Mouse (Mus musculus) brain, embryonic 14.5 days (tissue): ENCODE measurements at regions not wholly inside any gene's neighbourhood (a gene's known extent, or its start where the extent isn't known, plus 50 kb on each side); places are given as distances from the start of the nearest gene placed in this dataset.
"Not testable (repeated sequence)": the region's sequence is repeated elsewhere in the genome, so short reads cannot be mapped to it uniquely, and the experiment has no call there.

ENCODE experiments used
- DNase-seq: peaks from one replicate; pipeline ENCODE4 v3.0.0-alpha.2; 2011; ENCODE audit warnings: low read depth
- CTCF ChIP-seq: fragments of 200-500 bp; IDR thresholded peaks from 2 replicates; pipeline ENCODE4 v1.5.1; 2012; ENCODE audit warnings: inconsistent platforms, mild to moderate bottlenecking, moderate library complexity, borderline replicate concordance; ENCODE audit not compliant: insufficient read depth, insufficient read length; ENCODE audit errors: extremely low read depth
- POLR2A ChIP-seq: fragments of 200-500 bp; IDR thresholded peaks from 2 replicates; pipeline ENCODE4 v1.6.1; 2012; ENCODE audit warnings: mild to moderate bottlenecking, inconsistent platforms, borderline replicate concordance; ENCODE audit not compliant: poor library complexity, insufficient read depth, insufficient read length, severe bottlenecking; ENCODE audit errors: extremely low read depth

DNA sequence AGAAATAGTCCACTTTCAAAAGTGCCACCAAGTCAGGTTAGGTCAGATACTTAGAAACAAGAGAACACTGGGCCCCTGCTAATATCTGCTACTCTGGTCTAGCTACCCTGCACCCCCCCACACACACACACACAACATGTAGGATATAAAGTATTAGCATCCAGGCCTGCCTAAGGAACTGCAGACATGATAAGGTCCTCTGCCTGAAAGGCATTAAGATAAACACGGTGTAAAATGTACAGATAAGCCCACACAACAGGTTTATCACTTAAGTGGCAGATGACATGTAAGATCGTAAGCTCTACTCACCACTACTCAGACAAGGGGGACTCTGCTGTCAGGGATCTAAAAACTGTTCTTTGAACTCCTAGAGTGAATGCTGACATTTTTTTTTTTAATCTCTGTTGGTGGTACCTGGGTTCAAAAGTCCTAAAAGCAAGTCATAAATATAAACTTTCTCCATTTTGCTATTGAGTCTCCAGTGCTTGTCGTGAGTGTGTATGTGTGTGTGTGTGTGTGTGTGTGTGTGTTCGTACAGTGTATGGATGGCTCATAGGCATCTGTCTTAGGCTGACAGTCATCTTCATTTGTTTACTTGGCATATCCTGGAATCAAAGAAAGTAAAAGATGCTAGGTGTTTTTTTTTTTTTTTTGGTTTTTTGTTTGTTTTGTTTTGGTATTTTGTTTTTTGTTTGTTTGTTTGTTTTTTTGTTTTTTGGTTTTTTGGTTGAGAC, 52.2 kb downstream of the Gm9817 start:
- TF ChIP-seq POLR2A (no peak), CTCF (no peak)
- no peak for DNase-seq

DNA sequence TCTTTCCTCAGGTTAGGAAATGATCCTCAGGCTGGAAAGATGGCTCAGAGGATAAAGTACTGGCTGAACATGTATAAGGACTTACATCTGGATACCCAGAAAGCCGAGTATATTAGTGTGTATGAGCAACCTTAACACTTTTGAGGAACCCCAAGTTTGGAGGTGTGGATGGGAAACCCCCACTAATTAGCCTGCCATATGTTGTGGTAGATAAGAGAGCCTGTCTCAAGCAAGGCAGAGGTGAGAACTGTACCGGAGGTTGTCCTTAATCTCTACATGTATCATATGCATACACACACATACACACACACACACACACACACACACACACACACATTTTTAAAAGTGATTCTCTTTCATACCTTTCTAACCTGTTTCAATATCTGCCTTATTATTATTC, 62.1 kb downstream of the Gm9817 start:
- no peak for DNase-seq
- TF ChIP-seq POLR2A (no peak), CTCF (no peak)

DNA sequence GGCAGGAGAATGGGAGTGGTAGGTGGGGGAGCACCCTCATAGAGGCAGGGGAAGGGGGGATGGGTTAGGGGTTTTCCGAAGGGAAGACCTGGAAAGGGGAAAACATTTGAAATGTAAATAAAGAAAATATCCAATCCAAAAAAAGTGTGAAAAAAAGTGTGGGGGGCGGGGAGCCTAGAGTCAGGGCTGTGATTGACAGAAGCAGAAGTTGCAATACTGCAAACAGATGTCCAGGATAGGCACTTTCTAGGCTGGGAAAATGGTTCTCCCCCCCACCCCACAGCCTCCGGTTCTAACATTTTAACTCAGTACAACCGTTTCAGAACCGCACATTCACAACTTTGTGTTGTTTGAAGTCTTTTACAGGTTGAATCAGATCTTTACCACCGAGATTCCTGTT, 66.6 kb downstream of the Gm9817 start:
- DNase-seq, result peak; percentile 46
- TF ChIP-seq POLR2A (no peak), CTCF (no peak)

DNA sequence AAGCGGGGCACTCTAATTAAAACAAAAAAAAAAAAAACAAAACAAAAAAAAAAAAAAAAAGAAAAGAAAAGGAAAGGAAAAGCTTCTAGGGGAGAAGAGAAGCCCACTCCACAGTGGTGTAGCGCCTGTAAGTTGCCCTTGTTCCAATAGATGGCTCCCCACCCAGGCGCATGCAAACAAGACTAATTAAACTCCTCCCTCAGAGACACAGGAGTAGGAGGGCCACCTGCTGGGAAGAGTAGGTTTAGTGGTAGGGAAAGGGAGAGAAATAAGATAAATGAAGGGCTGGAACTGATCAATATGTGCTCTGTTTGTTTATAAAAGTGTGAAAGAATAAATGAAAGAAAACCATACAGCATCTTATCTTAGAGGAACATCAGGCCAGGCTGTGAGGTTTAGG, 77.7 kb downstream of the Gm9817 start:
- TF ChIP-seq CTCF (no peak), POLR2A (no peak)
- peak; percentile 28 for DNase-seq

DNA sequence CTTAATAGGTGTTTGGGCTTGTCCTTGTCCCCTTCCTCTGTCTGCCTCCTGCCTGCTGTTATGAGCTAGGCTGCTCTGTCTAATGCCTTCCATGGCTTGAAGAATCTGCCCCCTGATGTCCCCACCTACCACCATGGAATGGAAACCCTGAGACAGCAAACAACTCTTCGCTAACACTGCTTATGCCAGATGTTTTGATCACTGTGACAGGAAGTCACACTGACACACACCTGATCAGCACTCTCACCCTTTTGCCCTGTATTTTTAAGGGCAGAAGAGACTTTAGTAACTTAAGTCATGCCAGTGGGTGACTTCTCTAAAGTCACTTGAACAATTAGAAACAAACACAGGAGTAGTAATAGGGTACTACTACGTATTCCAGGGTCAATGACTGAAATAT, 78.5 kb downstream of the Gm9817 start:
- TF ChIP-seq CTCF (no peak), POLR2A (no peak)
- no peak for DNase-seq

DNA sequence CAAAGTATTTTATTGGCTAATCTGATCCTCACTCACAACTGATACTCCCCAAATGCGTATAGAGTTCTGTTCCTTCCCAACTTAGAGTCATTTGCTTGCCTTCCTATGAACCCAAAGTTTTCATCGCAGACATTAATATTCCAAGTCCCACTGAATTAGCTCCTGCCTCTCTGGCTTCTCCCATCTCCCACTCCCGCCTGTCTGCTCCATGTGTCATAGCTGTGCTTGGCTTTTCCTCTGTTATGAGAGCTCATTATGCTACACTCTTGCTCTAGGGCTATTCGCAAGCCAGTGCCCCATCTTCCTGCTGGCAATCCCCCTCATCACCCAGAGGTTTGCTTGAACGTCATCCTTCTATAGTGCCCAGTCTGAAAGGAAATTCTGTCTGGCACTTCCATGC, 81.8 kb downstream of the Gm9817 start:
- no peak for DNase-seq
- TF ChIP-seq POLR2A, result no peak
- no peak for TF ChIP-seq CTCF

DNA sequence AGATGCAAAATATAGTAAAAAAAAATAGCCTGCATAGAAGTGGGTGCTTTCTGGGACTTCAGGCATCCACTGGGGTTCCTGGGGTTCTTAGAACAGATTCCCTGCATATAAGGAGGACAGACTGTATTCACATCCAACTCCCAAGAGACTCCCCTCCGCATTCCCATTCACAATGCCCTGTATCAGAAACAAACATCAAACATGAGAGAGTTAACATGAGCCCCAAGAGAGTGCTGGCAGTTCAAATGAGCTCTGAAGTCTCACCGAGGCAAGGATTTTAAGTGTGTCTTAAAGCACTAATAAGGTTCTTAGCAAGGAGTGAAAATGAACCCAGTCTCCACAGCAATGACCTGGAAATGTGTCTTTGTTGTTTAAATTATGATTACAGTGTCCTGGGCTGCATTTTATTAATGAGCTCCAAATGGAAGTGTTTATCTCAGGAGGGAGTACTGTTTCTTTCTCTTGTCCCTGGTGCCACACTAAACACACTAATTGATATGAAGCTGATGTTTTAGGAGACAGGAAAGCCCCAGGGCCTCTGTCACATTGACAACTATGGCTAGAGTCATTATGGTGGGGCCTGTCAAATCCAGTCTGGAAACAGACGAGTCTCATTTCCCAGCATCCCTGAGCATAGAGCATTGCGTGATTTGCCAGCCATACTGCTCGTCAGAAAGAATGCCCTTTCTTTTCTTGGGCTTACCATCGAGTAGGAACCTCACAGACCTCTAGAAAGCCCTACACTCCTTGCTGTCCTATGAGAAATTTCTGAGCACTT, 85.7 kb downstream of the Gm9817 start:
- peak; percentile 58 for DNase-seq
- no peak for TF ChIP-seq POLR2A
- TF ChIP-seq CTCF, result no peak

DNA sequence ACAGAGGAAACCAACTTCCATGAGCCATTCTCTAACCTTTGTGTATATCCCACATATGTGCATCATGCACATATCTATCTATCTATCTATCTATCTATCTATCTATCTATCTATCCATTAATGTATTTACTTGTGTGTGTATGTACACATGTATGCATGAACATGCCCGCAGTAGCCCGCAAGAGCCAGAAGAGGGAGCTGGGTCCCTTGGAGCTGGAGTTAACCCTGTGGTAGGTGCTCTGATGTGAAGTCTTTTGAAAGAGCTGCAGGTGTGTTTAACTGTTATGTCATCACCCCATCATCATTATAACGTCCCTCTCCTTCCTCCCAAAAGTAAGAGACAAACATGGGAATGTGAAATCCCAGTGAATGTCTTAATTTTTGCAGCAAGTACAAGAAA, 86.7 kb downstream of the Gm9817 start:
- no peak for DNase-seq
- TF ChIP-seq POLR2A (no peak), CTCF (peak; percentile 37; the same call in 1 of the 2 replicates)

DNA sequence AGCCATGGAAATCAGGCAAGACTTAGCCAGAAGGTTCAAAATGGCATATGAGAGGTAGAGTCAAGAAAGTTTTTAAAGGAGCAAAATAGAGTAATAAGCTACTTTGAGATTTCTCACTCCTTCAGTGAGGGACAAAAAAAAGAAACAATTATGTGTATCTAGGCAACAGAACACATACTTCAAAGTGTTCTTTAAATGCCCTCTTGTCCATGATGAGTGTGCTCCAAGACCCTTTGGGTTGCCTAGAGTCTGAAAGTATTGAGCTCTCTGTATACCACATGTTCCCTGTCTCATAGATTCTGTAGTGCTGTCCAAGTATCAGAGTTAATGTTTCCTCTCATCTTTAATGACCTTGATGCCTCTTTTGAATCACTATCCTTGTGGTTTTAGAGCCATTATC, 91.2 kb downstream of the Gm9817 start:
- TF ChIP-seq CTCF (no peak), POLR2A (no peak)
- no peak for DNase-seq

DNA sequence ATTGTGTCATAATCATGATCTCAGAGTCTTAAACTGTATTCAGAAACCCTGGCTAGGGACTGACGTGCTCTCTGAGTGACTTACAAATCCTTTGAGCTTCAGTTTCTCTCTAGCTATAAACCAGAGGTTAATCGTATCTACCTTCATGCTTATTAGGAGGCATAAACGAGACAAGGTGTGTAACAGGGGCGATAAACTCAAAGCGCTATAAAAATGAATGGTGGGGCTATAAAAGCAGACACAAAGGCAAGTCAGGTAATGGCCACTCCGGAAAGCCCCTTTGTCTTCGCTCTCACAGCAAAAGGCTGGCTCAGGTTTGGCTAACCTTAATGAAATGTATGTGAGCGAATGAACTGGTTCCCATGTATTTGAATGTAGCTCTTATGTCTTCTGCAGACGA, 94.6 kb downstream of the Gm9817 start:
- DNase-seq, result no peak
- TF ChIP-seq CTCF (no peak), POLR2A (no peak)

DNA sequence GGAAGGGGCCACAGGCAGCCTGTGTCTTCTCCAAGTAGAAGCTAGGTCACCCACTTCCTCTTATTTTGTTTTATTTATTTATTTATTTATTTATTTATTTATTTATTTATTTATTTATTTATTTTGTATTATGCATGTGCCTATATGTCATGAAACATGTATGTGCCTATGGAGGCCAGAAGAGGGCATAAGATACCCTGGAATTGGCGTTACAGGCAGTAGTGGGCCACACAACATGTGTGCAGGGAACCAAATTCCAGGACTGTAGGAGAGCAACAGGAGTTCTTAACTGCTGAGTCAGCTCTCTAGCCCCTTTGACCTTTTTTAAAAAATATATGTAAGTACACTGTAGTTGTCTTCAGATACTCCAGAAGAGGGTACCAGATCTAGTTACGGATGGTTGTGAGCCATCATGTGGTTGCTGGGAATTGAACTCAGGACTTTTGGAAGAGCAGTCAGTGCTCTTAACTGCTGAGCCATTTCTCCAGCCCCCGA, 97.3 kb downstream of the Gm9817 start:
- not testable (repeated sequence) for DNase-seq
